Mouse (Mus musculus) erythroblast, embryonic 14.5 days (primary cell): ENCODE results near the gene Tmem242.

Experiments used
- GATA1 ChIP-seq: IDR thresholded peaks from 2 replicates; pipeline ENCODE4 v1.6.1; 2012; ENCODE audit warnings: low read length, inconsistent platforms, mixed read lengths
- TAL1 ChIP-seq: IDR thresholded peaks from 3 replicates; pipeline ENCODE4 v1.6.1; 2012; ENCODE audit warnings: low read length, inconsistent platforms, mixed read lengths

DNA sequence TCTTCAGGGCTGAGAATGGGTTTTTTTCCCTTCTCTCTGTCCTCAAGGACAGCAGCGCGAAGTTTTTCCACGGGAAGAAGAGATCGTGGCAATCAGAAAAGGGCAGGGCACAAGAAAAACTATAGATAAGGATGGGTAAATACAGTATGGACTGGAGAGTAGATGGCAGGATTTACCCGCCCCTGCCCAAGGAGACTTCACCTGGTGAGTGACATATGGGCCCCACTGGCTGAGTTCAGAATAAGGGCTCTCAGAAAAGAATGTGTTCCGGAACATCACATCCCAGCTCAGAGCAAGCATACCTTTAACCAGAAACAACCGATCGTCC lies 264 bp downstream of the Tmem242 start:
- TF ChIP-seq GATA1 (no peak), TAL1 (no peak)
